Mouse (Mus musculus): ENCODE results near the gene Yae1d1. TPM values are rescaled to one million over a fixed set of nuclear protein-coding genes. Genes with fewer than 3 reads are reported as not detected.
A peak's percentile ranks its signal among the peaks of the same experiment; 100 is the strongest.
"Not testable (repeated sequence)": the region's sequence is repeated elsewhere in the genome, so short reads cannot be mapped to it uniquely, and the experiment has no call there.

Yae1d1 gene
- total RNA-seq (2021), result 10 to 100 TPM; 21.7 to 22.6 TPM
- long read RNA-seq, experiment 1, full-length matches to known transcripts, result 37 of 39 reads
- long read RNA-seq, experiment 1, partial matches to known transcripts, result 0 of 39 reads
- long read RNA-seq, experiment 1, other reads (novel, unspliced or antisense), result 2 of 39 reads
- long read RNA-seq, experiment 2, full-length matches to known transcripts, result 22 of 22 reads
- long read RNA-seq, experiment 2, partial matches to known transcripts, result 0 of 22 reads
- long read RNA-seq, experiment 2, other reads (novel, unspliced or antisense), result 0 of 22 reads

DNA sequence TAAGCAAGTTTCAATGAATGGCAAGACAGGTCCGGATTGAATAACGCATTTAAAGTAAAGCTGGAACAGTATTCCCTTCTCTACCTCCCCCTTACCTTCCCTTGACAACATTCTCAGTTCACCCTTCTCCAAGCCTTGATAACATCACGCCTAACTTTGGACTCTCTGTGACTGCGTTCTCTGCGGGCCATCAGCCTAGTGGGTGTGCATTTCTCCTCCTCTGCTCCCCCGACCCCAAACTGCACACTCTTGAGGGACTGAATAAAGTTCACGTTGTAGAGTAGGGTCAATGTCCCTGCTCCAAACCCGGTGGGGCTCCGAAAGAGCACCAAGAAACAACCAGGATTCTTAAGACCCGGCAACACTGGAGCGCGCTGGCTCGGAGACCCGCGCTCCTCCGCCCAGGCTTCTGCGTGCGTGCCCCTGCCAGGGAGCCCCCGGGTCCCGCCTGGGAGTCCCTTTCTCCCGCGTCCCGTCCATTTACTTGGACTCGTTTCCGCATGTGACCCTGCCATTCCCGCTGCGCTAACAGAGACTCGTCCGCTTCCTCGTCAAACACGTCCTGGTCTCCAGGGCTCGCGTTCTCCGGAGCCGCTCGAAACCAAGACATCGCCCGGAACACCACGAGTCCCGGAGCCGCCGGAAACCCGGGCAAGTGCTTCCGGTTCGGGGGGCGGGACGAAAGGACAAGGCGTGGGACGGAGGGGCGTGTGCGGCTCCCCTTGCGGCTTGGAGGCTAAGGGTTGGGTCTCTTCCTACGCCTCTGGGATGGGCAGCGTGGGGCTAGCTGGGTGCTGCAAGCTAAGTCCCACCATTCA lies at the start of gene Yae1d1:
Gene Yae1d1 (minus strand): TSS at position 653 of the 818 bp plus-strand sequence.
- peak; percentile 97 for DNase-seq

DNA sequence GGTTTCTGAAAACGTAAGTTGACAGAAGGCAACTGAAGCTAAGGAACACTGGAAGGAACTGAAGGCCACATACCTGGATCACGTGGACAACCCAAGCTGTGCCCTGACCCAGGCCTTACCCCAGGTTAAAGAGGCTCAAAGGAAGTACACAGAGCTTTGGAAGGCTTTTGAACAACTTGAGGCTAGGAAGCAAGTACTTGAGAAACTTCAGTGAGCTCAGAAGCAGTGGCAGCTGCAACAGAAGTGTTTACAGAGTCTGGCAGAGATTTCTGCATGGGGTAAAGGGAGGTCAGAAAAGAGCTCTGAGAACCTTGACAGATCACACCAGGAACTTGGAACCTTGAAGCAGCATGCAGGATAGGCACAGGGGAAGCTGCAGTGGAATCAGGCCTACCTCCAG lies 45.7 kb upstream of the Yae1d1 start:
- DNase-seq, result no peak

DNA sequence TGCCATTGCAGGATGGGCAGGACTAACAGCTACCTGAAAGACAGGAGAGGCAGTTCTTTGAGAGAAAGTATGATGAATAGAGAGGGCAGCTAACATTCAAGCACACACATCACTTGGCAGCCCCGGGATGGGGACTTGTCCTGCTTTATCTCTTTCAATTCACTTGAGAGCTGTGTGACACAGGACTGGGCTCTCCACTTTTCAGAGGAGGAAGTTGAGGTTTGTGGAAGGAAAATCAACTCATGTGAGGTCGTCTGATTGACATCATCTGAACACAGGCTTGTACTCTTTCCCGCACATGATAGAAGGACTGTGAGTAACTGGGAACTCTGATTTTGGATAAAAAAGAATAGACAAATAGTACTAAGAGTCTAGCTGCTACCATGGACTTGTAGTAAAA lies 23.5 kb upstream of the Yae1d1 start:
- DNase-seq, result no peak

DNA sequence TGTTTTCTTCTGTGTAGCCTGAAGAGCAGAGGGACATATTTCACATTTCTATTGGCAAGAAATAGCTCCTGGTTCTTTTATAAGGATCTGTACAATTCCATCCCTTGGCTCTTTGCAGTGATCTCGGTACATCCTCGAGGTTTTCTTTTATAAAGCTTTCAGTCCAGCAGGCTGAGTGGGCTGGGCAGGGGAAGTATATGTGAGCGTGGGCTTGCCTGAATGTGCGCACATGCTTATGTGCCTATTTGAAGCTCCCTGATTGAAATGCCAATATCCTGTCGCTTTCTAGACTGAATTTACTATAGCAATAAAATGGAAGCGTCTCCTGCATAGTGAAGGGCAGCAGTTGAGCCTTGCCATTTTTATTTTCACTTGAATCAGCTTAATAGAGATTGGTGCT lies 20.1 kb upstream of the Yae1d1 start:
- no peak for DNase-seq

DNA sequence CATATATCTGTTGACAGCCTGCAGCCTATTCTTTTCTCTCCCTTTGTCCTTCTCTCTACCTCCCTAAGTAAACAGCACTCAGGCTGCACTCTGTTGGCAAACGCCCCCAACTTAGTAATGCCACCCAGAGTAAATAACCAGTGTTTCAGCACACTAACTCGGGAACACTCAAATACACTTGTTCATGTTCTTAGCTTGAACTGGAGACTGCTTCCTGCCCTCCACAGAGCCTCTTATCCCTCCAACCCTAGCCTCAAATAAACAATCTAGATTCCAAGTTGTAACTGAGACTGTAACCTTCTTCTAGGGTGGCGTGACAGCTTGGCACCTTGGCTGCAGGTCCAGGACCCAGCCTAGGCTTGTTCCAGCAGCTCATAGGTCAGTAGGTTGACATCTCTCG lies 17.9 kb upstream of the Yae1d1 start:
- no peak for DNase-seq

DNA sequence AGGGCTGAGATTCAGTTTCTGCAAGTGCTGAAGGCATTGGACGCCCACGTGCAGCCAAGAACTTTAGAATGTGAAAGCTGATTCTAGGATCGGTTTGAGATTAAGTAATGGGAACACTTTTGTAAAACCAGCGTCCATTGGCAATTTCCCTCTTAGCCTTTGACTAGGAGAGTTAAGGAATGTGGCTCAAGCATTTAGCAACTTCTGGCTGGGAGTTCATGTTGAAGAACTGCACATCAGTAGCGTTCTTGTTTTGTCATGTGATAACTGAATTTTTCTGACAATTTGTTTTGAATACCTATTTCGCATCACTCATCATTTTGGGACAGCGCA lies 332 bp upstream of the Yae1d1 start:
- DNase-seq, result no peak

DNA sequence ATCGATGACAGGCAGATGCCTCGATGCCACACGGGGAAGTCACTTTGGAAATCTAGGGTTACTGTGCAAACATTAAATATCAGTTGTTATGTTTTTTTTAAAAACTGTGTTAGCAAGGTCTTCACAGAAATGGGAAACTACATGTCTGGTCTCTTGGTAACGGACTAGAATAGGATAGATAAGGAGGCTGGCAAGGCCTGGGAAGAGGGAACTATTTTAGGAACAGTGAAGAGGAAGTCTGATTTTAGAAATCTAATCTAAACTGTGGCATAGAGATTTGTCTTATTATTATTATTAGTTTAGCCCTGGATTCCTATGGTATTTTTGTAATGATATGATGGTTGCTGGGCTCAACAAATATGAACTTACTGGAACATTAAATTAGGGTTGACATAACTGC lies 1.1 kb downstream of the Yae1d1 start:
- DNase-seq, result no peak

DNA sequence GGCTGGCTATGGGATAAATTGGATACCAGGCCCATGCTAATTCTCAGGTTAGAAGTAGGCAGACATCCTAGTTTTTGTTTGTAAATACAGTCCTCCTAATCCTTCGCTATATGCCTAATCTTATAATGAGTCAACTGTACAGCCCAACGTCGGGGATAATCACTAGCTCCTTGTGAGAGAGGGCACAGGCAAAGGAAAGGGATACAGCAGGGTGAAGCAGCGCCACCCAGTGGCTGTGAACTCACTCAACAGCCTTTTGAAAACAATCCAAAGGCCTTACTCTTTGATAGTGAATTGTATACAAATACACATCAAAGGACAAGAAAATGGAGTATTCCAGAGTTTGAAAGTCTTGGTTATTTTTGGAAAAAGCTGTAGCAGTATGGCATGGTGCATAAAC lies 10.0 kb downstream of the Yae1d1 start:
- DNase-seq, result peak; percentile 70

DNA sequence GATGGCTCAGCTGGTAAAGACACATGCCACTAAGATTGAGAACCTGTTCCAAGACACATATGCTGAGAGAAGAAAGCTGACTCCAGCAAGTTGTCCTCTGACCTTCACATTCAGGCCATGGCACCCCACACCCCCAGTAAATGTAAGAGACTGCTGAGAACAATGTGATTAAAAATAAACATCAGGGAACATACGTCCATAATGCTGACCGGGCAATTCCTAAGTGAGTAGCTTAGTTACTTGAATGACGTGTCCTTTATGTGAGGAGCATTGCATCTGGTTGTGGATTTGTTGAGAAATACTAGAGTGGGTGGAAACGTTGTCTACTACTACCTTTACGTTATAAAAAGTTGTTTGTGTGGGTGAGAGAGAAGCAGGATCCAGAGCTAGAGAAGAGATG lies 10.5 kb downstream of the Yae1d1 start:
- DNase-seq, result no peak

DNA sequence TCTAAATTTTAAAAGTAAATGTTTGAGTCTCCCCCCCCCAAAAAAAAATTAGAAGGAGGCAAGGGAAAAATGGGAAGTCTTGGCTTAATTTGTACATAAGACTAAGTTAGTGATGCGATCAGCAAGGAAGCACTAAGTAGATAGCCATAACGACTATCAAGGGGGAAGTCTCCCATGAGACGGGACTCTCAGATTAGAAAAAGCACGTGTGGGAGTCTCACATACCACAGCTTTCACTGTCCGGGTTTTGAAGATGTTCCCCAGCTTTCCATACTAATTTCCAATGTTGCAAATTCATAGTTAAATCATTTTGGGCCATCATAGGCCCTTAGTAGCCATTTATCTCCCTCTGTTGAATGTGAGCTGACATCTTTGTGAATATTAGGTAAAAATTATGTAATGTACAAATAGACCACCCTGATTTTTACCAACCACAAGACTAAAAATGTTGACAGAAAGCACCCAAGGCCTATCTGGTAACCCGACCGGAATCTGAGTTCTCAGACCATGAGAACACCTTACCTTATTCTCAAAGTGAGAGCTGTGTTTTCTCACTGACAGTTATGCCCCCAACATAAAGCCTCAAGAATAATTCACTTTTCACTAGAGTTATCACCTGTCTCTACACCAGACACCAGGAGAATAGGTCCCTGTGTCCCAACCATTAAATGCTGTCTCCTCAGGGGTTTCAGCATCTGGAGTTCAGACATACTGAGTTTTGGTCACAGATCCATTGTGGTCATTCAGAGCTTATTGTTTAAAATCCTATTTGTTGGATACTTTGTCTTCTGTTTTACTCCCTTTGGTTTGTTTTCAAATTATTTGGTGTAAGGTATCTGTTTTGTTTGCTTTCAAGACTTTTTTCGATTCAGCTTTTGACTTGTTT lies 16.1 kb downstream of the Yae1d1 start:
- DNase-seq, result no peak

DNA sequence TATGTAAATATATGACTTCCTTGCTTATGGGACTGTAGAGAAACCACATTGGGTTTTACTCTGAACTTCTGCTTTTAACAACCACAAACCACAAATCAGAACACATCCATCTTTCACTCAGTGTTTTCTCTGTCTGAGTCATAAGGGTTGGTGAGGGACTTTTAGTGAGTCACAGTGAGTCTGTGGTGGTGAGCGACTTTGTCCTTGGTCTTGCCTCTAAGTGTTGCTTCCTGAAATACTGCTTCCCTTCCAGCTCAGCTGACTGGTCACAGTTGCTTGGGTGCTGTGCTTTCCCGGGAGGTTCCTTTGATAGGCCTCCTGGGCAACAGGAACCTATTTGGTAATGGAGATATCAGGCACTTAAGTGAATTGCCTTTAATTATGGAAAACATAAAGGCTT lies 17.3 kb downstream of the Yae1d1 start:
- DNase-seq, result peak; percentile 58

DNA sequence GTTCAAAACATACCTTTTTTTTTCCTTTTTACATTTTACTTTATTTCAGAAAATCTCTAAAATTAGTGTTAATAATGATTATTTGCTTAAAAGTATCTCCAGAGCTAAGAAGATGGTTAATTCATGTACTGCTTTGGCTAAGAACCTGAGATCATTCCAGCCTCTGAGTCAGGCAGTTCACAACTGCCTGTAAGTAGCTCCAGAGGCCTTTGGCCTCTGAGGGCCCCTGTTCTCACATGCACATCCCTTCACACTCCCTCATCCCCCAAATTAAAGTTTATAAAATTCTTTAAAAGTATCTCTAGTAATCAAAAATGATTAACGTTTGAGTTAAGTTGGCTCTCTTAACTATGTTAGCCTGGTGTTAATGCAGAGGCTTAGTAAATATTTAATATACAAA lies 17.7 kb downstream of the Yae1d1 start:
- DNase-seq, result no peak

DNA sequence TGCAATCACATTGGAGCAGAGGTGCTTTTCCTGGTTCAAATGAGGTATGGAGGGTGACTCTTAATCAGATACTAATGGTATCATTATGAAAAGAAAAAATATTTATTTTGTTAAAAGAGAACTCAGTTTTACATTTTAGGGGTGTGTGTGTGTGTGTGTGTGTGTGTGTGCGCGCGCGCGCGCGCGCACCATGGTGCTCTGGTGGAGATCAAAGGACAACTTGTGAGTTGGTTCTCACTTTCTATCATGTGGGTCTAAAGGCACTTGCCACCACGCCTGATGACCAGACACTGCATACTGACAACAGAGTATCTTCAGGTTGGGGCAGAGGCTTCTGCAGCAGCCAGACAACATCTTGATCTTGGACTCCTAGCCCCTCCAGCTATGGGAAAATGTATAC lies 18.4 kb downstream of the Yae1d1 start:
- no peak for DNase-seq

DNA sequence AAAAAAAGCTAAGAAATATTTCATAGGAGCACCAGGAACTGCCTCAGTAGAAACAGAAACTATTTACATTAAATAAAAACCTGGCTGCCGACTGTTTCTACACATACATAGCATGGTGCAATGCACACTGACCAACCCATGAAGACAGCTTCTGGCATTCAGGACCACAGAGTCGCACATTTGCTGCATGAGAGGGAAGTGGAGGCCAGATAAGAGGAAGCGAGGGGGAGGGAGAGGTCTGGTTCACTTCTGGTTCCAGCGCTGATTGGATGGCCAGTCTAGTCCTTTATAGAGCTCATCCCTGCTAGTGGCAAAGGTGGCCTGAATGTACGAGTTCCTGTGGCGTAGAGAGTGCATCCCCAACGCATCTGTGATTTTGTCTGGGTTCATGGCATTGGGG lies 32.5 kb downstream of the Yae1d1 start:
- no peak for DNase-seq

DNA sequence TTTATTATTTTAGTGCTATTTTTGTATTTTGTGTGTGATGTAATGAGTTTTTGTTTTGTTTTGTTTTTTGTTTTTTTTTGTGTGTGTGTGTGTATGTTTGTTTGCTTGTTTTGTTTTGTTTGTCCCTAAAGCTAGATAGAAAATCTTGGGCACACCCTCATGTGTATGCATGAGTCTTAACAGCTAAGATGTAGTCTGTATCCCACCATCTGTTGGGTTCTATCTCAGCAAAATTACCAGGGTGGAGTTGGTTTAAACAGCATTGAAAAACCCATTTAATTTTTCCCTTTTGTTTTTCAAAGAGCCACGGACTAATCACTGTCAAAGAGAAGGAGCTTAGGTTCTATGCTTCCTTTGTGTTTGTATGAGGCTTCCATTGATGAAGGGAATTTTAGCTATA lies 38.9 kb downstream of the Yae1d1 start:
- DNase-seq, result no peak

DNA sequence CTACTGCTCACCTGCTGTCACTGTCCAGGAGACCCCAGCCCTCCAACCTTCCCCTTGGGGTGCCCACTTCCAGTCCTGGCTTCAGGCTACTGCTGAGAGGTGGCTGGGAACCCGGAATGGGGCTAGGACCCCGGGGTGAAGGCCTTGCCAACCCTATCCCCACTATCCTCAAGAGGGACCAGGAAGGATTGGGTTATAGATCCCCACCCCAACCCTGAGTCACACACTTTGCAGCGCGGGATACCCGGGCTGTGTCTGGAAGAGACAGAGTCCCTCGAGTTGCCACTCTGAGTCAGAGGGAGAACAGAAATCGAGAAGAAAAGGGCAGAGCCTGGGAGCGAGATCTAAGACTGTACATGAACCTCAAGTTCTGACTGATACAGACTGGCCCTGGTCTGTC lies 42.6 kb downstream of the Yae1d1 start:
- DNase-seq, result not testable (repeated sequence)

DNA sequence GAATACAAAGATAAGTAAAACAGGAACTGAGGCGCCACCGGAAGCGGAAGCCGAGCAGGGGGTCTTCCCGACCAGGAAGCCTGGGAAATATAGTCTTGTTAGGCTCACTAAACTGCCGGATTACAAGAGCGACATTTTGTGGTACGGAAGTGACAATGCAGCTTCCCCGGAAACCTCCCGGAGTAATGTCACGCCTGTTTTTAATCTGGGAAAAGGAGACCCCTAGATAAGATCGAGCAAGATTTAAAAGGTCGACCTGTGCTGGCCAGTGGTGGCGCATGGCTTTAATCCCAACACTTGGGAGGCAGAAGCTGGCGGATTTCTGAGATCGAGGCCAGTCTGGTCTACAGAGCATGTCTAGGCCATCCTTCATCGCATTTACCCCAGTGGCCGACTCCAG lies 43.6 kb downstream of the Yae1d1 start:
- no peak for DNase-seq

DNA sequence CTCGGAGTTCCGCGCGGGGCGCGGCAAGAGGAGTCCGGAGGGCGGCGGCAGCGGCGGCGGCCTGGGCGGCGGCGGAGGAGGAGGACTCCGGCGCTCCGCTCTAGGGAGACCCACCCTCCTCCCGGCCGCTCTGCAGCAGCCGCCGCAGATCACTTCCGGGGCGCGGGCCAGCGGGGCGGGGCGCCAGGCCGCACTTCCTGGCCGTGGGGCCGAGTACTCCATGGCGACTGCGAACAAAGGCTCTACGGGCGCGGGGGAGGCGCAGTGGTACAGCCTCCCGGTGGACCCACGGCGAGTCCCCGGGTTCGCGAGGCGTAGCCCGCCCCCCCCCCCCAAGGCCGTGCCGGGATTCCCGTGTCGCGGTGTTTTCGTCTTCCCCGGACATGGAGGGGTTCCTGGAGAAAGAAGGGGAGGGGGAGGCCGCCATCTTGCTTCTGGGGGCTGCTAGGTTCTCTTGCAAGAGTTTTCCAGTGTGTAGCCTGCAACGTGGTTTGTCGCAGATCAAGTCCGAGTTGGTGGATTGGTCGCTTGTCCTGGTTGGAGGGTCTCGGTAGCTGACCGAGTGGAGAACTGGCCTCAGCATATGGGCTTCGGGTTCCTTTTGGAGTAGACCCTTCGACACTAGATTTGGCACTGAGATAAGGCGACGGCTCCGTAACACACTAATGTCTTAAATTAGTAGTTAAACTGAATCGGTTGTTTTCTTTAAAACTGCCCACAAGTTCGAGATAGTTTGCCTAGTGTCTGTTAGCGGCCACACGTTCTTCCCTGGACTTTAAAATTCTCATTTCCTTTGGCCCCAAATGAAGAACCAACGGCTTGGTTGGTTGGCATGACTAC lies 48.9 kb downstream of the Yae1d1 start, which contains the start of gene Rala:
Gene Rala (minus strand): TSS at position 162 of the 840 bp plus-strand sequence.
- DNase-seq, result peak; percentile 98

DNA sequence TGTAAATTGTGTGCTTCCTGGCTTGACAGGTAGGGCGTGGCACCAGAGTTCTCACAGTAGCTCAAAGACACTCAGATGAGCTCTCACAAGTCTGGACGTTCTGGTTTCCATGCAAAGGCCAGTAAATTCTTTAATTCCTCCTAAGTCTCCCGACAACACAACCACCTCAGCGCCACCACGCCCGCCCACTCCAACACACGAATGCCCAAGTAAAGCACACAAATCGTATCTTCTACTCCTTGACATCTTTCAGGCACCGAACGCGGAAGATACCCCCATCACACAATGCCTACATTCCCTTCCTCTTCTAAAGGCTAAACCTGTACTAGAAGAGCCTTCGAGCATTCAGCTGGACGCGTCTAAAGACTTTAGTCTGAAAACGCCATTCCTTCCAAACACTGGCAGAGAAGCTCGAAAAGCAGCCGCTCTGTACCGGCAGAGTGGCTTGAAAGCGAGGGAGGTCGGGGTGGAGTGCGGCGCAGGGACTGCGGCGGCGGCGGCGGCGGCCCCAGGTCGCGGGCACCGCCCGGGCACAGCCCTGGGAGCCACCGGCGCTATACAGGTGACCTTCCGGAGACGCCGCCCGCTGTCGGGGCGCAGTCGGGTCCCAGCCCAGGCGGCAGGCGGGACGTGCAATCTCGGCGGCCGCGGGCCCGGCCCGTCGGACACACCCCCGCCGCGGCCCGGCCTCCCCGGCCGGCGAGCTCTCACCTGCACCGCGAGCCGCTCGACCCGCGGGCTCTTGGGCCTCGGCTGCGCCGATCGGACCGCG lies 49.7 kb downstream of the Yae1d1 start:
- peak; percentile 33 for DNase-seq

DNA sequence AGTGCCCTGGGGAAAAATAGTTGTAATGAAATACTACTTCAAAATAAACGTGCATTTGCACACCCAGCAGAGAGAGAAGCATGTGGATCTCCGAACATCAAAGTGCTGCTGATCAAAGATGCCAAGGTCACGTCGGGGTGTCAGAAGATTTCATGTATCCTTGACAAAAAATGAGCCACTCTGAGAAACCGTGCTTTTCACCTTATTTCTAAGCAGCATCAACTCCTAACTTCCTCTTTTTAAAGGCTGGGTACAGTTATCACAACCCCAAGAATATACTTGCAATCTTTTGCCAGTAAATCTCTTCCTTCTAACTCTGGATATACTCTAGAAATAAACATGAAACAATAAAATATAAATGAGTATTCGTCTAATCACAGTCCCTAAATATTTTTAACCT lies 50.8 kb downstream of the Yae1d1 start:
- DNase-seq, result peak; percentile 11

Measured in adrenal gland, postnatal 10 days (tissue).